Mouse (Mus musculus): ENCODE data around the gene Tceal7. TPM values are rescaled to one million over a fixed set of nuclear protein-coding genes. Genes with fewer than 3 reads are reported as not detected.
"Not testable (repeated sequence)": the region's sequence is repeated elsewhere in the genome, so short reads cannot be mapped to it uniquely, and the experiment has no call there.

The Tceal7 gene
- polyA plus RNA-seq, 1 experiment, result 0.33 TPM

GRCm38 (mm10) chrX:136252023-136252729 is 37.6 kb downstream of the Tceal7 start:
- 71% methylated on average over 6 of the region's 6 CpGs for WGBS
- H3K4me3 ChIP-seq (replicated peaks; ENCODE audit: insufficient read depth, low read depth, low read length), result no peak overlapping the region
- no peaks in the 10 kb centered on the region for H3K4me1 ChIP-seq (ENCODE audit: control insufficient read depth, insufficient read depth, low read length)
- no peaks in the 10 kb centered on the region for H3K27me3 ChIP-seq (ENCODE audit: control insufficient read depth, insufficient read depth, low read length)
- H3K27ac ChIP-seq (ENCODE audit: insufficient read depth, low read length), result no peak overlapping the region
- TF ChIP-seq CTCF (IDR thresholded peaks at IDR 0.05; ENCODE audit: borderline replicate concordance, insufficient read depth, low read depth, low read length) (no peak), POLR2A (IDR thresholded peaks at IDR 0.05; ENCODE audit: borderline replicate concordance, insufficient read depth, low read length) (no peak)
- no peak for DNase-seq

DNA sequence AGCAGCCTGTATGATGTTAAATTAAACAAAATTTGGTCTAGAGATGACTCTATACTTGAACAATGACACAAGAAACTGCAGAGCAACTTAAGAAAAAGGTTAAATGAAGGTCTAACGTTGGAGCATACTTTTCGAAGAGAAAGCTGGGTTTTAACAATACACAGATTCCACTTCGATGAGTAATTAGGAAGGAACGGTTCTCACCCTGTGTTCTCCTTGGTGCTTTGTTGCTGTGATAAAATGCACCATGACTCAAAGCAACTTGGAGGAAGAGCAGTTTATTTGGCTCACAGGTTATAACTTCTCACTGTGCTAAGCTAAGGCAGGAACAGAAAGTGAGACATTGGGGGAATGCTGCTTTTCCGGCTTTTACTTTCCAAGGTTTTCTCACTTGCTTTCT is 53.1 kb downstream of the Tceal7 start:
- no peak for DNase-seq
- Histone ChIP-seq H3K27ac (ENCODE audit: insufficient read depth, low read length) (no peak overlapping the region), H3K4me1 (ENCODE audit: control insufficient read depth, insufficient read depth, low read length) (no peaks in the 10 kb centered on the region), H3K4me3 (replicated peaks; ENCODE audit: insufficient read depth, low read depth, low read length) (no peak overlapping the region), H3K27me3 (ENCODE audit: control insufficient read depth, insufficient read depth, low read length) (no peaks in the 10 kb centered on the region)
- WGBS, result 82% methylated on average over 5 of the region's 5 CpGs
- no peak for TF ChIP-seq CTCF (IDR thresholded peaks at IDR 0.05; ENCODE audit: borderline replicate concordance, insufficient read depth, low read depth, low read length)
- TF ChIP-seq POLR2A (IDR thresholded peaks at IDR 0.05; ENCODE audit: borderline replicate concordance, insufficient read depth, low read length), result no peak

- Histone ChIP-seq H3K27ac (ENCODE audit: insufficient read depth, low read length) (no peak overlapping the region), H3K27me3 (ENCODE audit: control insufficient read depth, insufficient read depth, low read length) (no peaks in the 10 kb centered on the region), H3K4me1 (ENCODE audit: control insufficient read depth, insufficient read depth, low read length) (no peaks in the 10 kb centered on the region), H3K4me3 (replicated peaks; ENCODE audit: insufficient read depth, low read depth, low read length) (no peak overlapping the region)
- no peak for DNase-seq
- no peak for TF ChIP-seq CTCF (IDR thresholded peaks at IDR 0.05; ENCODE audit: borderline replicate concordance, insufficient read depth, low read depth, low read length)
- TF ChIP-seq POLR2A (IDR thresholded peaks at IDR 0.05; ENCODE audit: borderline replicate concordance, insufficient read depth, low read length), result no peak
- 92% methylated on average over 4 of the region's 4 CpGs for WGBS
Measured at GRCm38 (mm10) chrX:136268173-136268572, 53.6 kb downstream of the Tceal7 start.

DNA sequence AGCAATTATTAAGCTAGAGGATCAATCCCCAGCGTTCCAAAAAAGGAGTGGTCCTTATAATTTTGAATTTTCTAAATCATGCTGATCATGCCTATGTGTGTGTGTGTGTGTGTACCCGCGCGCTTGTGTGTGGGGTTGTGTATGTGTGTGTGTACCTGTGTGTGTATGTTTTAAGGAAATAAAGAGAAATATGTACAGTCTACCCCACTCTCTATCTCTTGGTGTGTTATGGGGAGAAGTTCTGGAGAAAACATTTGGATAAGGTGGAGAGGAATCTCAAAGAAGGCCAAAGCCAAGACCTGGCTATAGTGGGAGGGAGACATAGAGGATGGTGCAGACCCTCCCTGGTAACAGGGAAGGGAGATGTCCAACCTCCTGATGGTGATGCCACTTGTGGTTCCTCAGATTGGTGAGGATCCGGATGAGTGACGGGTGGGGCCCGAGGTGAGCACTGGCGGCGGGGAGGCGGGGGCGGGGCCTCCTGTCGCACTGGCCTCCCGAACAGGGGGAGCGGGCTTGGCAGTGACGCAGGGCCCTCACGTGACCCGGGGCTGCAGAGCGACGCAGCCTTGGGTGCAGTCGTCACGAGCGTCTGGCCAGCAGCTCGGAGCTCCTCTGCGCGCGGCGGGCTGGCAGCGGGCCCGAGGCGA is 55.3 kb downstream of the Tceal7 start, which contains the start of gene Bex3:
Gene Bex3, plus strand, starts transcription at position 511 of the 650 bp plus-strand sequence.
- not testable (repeated sequence) for H3K4me1 ChIP-seq (ENCODE audit: control insufficient read depth, insufficient read depth, low read length); H3K27me3 ChIP-seq (ENCODE audit: control insufficient read depth, insufficient read depth, low read length)
- Histone ChIP-seq H3K4me3 (replicated peaks; ENCODE audit: insufficient read depth, low read depth, low read length) (peak within 1 kb of the TSS; percentile 75), H3K27ac (ENCODE audit: insufficient read depth, low read length) (peak within 1 kb of the TSS; percentile 72; the same call in 1 of the 2 replicates)
- peak; percentile 79 to 80 for DNase-seq
- 68% methylated on average over 4 of the region's 30 CpGs for WGBS

- peak; percentile 25 to 58 for DNase-seq
- not testable (repeated sequence) for H3K4me1 ChIP-seq (ENCODE audit: control insufficient read depth, insufficient read depth, low read length); H3K27me3 ChIP-seq (ENCODE audit: control insufficient read depth, insufficient read depth, low read length); H3K27ac ChIP-seq (ENCODE audit: insufficient read depth, low read length)
- 14% methylated on average over 16 of the region's 60 CpGs for WGBS
- H3K4me3 ChIP-seq (replicated peaks; ENCODE audit: insufficient read depth, low read depth, low read length), result peak overlapping the region; percentile 54
Measured at GRCm38 (mm10) chrX:136270393-136271111, 56.0 kb downstream of the Tceal7 start.

GRCm38 (mm10) chrX:136274542-136274941 is 60.0 kb downstream of the Tceal7 start:
- H3K4me3 ChIP-seq (replicated peaks; ENCODE audit: insufficient read depth, low read depth, low read length), result no peak overlapping the region
- no peak for DNase-seq
- TF ChIP-seq POLR2A (IDR thresholded peaks at IDR 0.05; ENCODE audit: borderline replicate concordance, insufficient read depth, low read length) (no peak), CTCF (IDR thresholded peaks at IDR 0.05; ENCODE audit: borderline replicate concordance, insufficient read depth, low read depth, low read length) (no peak)
- H3K4me1 ChIP-seq (ENCODE audit: control insufficient read depth, insufficient read depth, low read length), result no peaks in the 10 kb centered on the region
- H3K27me3 ChIP-seq (ENCODE audit: control insufficient read depth, insufficient read depth, low read length), result no peaks in the 10 kb centered on the region
- 34% methylated on average over 3 of the region's 3 CpGs for WGBS
- H3K27ac ChIP-seq (ENCODE audit: insufficient read depth, low read length), result no peak overlapping the region

DNA sequence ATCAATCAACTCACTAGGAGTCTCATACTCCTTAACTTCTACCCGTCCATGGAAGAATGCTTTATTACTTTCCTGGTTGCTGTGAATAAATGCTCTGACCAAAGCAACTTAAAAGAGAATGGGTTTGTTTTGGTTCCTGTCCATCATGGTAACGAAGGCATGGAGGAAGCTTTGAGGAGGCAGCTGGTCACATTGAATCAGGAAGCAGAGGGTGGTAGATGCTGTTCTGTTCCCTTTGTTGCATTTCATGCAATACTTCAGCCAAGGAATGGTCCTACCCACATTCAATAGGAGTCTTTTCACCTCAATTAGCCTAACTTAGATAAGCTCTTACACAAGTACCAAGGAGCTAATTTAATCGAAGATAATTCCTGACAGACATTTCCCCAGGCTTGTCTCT is 60.8 kb downstream of the Tceal7 start:
- Histone ChIP-seq H3K4me1 (ENCODE audit: control insufficient read depth, insufficient read depth, low read length) (no peaks in the 10 kb centered on the region), H3K4me3 (replicated peaks; ENCODE audit: insufficient read depth, low read depth, low read length) (no peak overlapping the region), H3K27me3 (ENCODE audit: control insufficient read depth, insufficient read depth, low read length) (no peaks in the 10 kb centered on the region), H3K27ac (ENCODE audit: insufficient read depth, low read length) (no peak overlapping the region)
- 48% methylated on average over 3 of the region's 3 CpGs for WGBS
- no peak for DNase-seq
- TF ChIP-seq CTCF (IDR thresholded peaks at IDR 0.05; ENCODE audit: borderline replicate concordance, insufficient read depth, low read depth, low read length) (no peak), POLR2A (IDR thresholded peaks at IDR 0.05; ENCODE audit: borderline replicate concordance, insufficient read depth, low read length) (no peak)

Other genes starting within 250 kb of the Tceal7 start
- 143 TPM in 2 replicates for gene Arxes2, start 221.0 kb upstream of the Tceal7 start, polyA plus RNA-seq (2012; rRNA removed)
- 36.7 and 40.0 TPM in 2 replicates for gene Arxes1, start 181.4 kb upstream of the Tceal7 start, polyA plus RNA-seq (2012; rRNA removed)
- gene Bex2, start 146.5 kb upstream of the Tceal7 start, polyA plus RNA-seq (2012; rRNA removed), result 291 and 304 TPM in 2 replicates
- gene Nxf3, start 129.5 kb upstream of the Tceal7 start, polyA plus RNA-seq (2012; rRNA removed), result 0.05 and 0.10 TPM in 2 replicates
- gene Bex4, start 75.8 kb upstream of the Tceal7 start, polyA plus RNA-seq (2012; rRNA removed), result 27.8 and 33.7 TPM in 2 replicates
- gene Tceal8, start 42.4 kb upstream of the Tceal7 start, polyA plus RNA-seq (2012; rRNA removed), result 71.8 and 72.0 TPM in 2 replicates
- 123 and 134 TPM in 2 replicates for gene Tceal5, start 10.9 kb upstream of the Tceal7 start, polyA plus RNA-seq (2012; rRNA removed)
- gene Bex1, start 734 bp downstream of the Tceal7 start, polyA plus RNA-seq (2012; rRNA removed), result 110 and 114 TPM in 2 replicates
- gene Tceal9, start 30.3 kb downstream of the Tceal7 start, polyA plus RNA-seq (2012; rRNA removed), result 112 and 117 TPM in 2 replicates
- gene Bex3, start 55.5 kb downstream of the Tceal7 start, polyA plus RNA-seq (2012; rRNA removed), result 465 and 491 TPM in 2 replicates

Measured in cerebellum, adult 2 months (tissue).